Mouse (Mus musculus): ENCODE results near the gene Ppp2r5b. TPM values are rescaled to one million over a fixed set of nuclear protein-coding genes. Genes with fewer than 3 reads are reported as not detected.

Ppp2r5b gene
- total and polyA plus RNA-seq, 3 experiments = 2.8 to 9.8 (median 3.4) TPM

GRCm38 (mm10) chr19:6267306-6268169, 31.9 kb upstream of the Ppp2r5b start:
- no peaks in the 10 kb centered on the region for H3K79me2 ChIP-seq (replicated peaks; ENCODE audit: control insufficient read depth, extremely low read depth, insufficient read depth, poor library complexity, severe bottlenecking)
- in situ Hi-C loops (cut with MboI; ENCODE audit: low pct_ligation_motif_present, low pct_unique_long_range_greater_than_20kb, low sequenced_read_pairs) (no loop called here), dilution Hi-C loops (cut with MboI; ENCODE audit: extremely low pct_ligation_motif_present, extremely low pct_unique_long_range_greater_than_20kb, low sequenced_read_pairs) (no loop called here)
- peaks cover 2% of the 10 kb centered on the region for H3K27me3 ChIP-seq (replicated peaks)
- no peak for TF ChIP-seq TCF12 (IDR thresholded peaks at IDR 0.05; ENCODE audit: low read depth, low read length)
- TF ChIP-seq ZC3H11A (IDR thresholded peaks at IDR 0.05; ENCODE audit: low read depth, low read length) = no peak
- TF ChIP-seq BHLHE40 (IDR thresholded peaks at IDR 0.05; ENCODE audit: low read depth, low read length) = no peak
- TF ChIP-seq IRF4 (IDR thresholded peaks at IDR 0.05; ENCODE audit: low read depth, low read length) = no peak
- no peak for TF ChIP-seq ZMIZ1 (IDR thresholded peaks at IDR 0.05; ENCODE audit: low read depth, low read length)
- no peak for TF ChIP-seq EP300 (IDR thresholded peaks at IDR 0.05; ENCODE audit: low read length)
- TF ChIP-seq USF1 (IDR thresholded peaks at IDR 0.05; ENCODE audit: low read depth, low read length) = no peak
- TF ChIP-seq KAT2A (IDR thresholded peaks at IDR 0.05; ENCODE audit: insufficient replicate concordance, low read length) = no peak
- no peak for TF ChIP-seq UBTF (IDR thresholded peaks at IDR 0.05; ENCODE audit: low read depth, low read length)
- TF ChIP-seq E2F4 (IDR thresholded peaks at IDR 0.05; ENCODE audit: insufficient replicate concordance, low read depth, low read length) = no peak
- no peak for TF ChIP-seq ZKSCAN1 (IDR thresholded peaks at IDR 0.05; ENCODE audit: borderline replicate concordance, low read depth, low read length)
- TF ChIP-seq MAZ (IDR thresholded peaks at IDR 0.05; ENCODE audit: low read depth, low read length) = no peak
- TF ChIP-seq POLR2AphosphoS2 (IDR thresholded peaks at IDR 0.05; ENCODE audit: low read depth, low read length) = no peak
- no peak for TF ChIP-seq CTCF (conservative IDR thresholded peaks at IDR 0.05 in 1 of 2, IDR thresholded peaks at IDR 0.05 in 1 of 2; ENCODE audit: low read depth in 2 of 2, low read length in 2 of 2)
- no peak for TF ChIP-seq POLR2A (IDR thresholded peaks at IDR 0.05; ENCODE audit: low read depth, low read length)
- no peak for TF ChIP-seq HCFC1 (IDR thresholded peaks at IDR 0.05; ENCODE audit: low read depth, low read length)
- no peak overlapping the region for H3K9ac ChIP-seq (ENCODE audit: insufficient read depth, low read depth)
- H3K4me1 ChIP-seq (ENCODE audit: control insufficient read depth in 1 of 2, insufficient read depth in 2 of 2) = peaks cover 5 to 22% of the 10 kb centered on the region in 2 experiments; a peak in 3 of 4 replicates
- H3K4me2 ChIP-seq (ENCODE audit: insufficient read depth, low read depth, poor library complexity, severe bottlenecking) = no peak overlapping the region
- H3K36me3 ChIP-seq (replicated peaks in 1 of 2; ENCODE audit: control insufficient read depth in 1 of 2, insufficient read depth in 1 of 2, low read length in 1 of 2) = peaks cover 0 to 11% of the 10 kb centered on the region in 2 experiments
- H3K9me3 ChIP-seq (replicated peaks; ENCODE audit: low read length) = no peaks in the 10 kb centered on the region
- no peak for DNase-seq (ENCODE audit: extremely low read depth)
- H3K4me3 ChIP-seq (replicated peaks in 1 of 3; ENCODE audit: low read depth in 2 of 3, low read length in 2 of 3, poor library complexity in 1 of 3) = no peak overlapping the region
- no peak overlapping the region for H3K27ac ChIP-seq (ENCODE audit: insufficient read depth, low read depth)

DNA sequence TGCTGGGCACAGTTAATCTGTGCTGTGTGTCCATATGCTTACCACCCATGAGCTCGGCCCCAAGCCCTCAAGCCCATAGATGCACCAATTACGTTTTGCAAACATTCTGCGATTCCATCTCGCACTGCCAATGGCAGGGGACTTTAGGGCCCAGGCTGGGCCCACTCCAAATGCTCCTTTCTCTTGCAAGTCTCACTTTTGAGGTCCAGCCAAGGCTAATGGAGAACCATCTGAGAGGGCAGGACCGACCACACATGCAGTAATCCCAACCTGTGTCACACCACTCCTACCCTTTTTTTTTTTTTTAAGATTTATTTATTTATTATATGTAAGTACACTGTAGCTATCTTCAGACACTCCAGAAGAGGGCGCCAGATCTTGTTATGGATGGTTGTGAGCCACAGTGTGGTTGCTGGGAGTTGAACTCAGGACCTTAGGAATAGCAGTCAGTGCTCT, 30.1 kb upstream of the Ppp2r5b start:
- dilution Hi-C loops (cut with MboI; ENCODE audit: extremely low pct_ligation_motif_present, extremely low pct_unique_long_range_greater_than_20kb, low sequenced_read_pairs) = no loop called here

More for the DNA sequence above, 30.1 kb upstream of the Ppp2r5b start:
- DNase-seq (ENCODE audit: extremely low read depth) = no peak
- Histone ChIP-seq H3K4me1 (ENCODE audit: control insufficient read depth in 1 of 2, insufficient read depth in 2 of 2) (peaks cover 5 to 23% of the 10 kb centered on the region in 2 experiments; a peak in 3 of 4 replicates), H3K79me2 (replicated peaks; ENCODE audit: control insufficient read depth, extremely low read depth, insufficient read depth, poor library complexity, severe bottlenecking) (no peaks in the 10 kb centered on the region), H3K27me3 (replicated peaks) (peaks cover 2% of the 10 kb centered on the region), H3K9me3 (replicated peaks; ENCODE audit: low read length) (peaks cover 2% of the 10 kb centered on the region), H3K4me2 (ENCODE audit: insufficient read depth, low read depth, poor library complexity, severe bottlenecking) (no peak overlapping the region), H3K9ac (ENCODE audit: insufficient read depth, low read depth) (no peak overlapping the region), H3K4me3 (replicated peaks in 1 of 3; ENCODE audit: low read depth in 2 of 3, low read length in 2 of 3, poor library complexity in 1 of 3) (no peak overlapping the region), H3K36me3 (replicated peaks in 1 of 2; ENCODE audit: control insufficient read depth in 1 of 2, insufficient read depth in 1 of 2, low read length in 1 of 2) (peaks cover 11 to 28% of the 10 kb centered on the region in 2 experiments), H3K27ac (ENCODE audit: insufficient read depth, low read depth) (no peak overlapping the region)
- TF ChIP-seq ZKSCAN1 (IDR thresholded peaks at IDR 0.05; ENCODE audit: borderline replicate concordance, low read depth, low read length) (no peak), SIN3A (IDR thresholded peaks at IDR 0.05; ENCODE audit: low read length) (no peak), MAZ (IDR thresholded peaks at IDR 0.05; ENCODE audit: low read depth, low read length) (no peak), IRF4 (IDR thresholded peaks at IDR 0.05; ENCODE audit: low read depth, low read length) (no peak), ZNF384 (IDR thresholded peaks at IDR 0.05; ENCODE audit: low read depth, low read length) (peak; percentile 53; the same call in 1 of the 2 replicates), CTCF (conservative IDR thresholded peaks at IDR 0.05 in 1 of 2, IDR thresholded peaks at IDR 0.05 in 1 of 2; ENCODE audit: low read depth in 2 of 2, low read length in 2 of 2) (peak in 1 of 2 experiments; percentile 30; a peak in 1 of 4 replicates)
- in situ Hi-C loops (cut with MboI; ENCODE audit: low pct_ligation_motif_present, low pct_unique_long_range_greater_than_20kb, low sequenced_read_pairs) = no loop called here
